Mouse (Mus musculus): Measurements from ENCODE around the gene Shroom3. TPM values are rescaled to one million over a fixed set of nuclear protein-coding genes. Genes with fewer than 3 reads are reported as not detected.
A peak's percentile ranks its signal among the peaks of the same experiment; 100 is the strongest.

Gene Shroom3
- polyA plus RNA-seq, 1 experiment, result 18.6 TPM

- Histone ChIP-seq H3K27ac (ENCODE audit: insufficient read depth, low read depth, low read length) (peak overlapping the region; percentile 62), H3K4me3 (ENCODE audit: insufficient read depth, low read depth, low read length) (peak overlapping the region; percentile 28), H3K27me3 (replicated peaks; ENCODE audit: control insufficient read depth, insufficient read depth, low read length) (no peaks in the 10 kb centered on the region), H3K4me1 (ENCODE audit: control insufficient read depth, insufficient read depth, low read length) (peaks cover 4% of the 10 kb centered on the region; the same call in 1 of the 2 replicates), H3K36me3 (ENCODE audit: control insufficient read depth, insufficient read depth, low read length) (no peaks in the 10 kb centered on the region)
- TF ChIP-seq CTCF (conservative IDR thresholded peaks at IDR 0.05; ENCODE audit: insufficient read depth, insufficient read length, low read depth, low read length), result no peak
- no peak for TF ChIP-seq POLR2A (IDR thresholded peaks at IDR 0.05; ENCODE audit: low read depth, low read length)
- DNase-seq, result peak; percentile 91
- WGBS, result 7% methylated on average over 17 of the region's 17 CpGs
These were observed 241.7 kb downstream of the Shroom3 start for GRCm38 (mm10) chr5:92924851-92925477.

- Histone ChIP-seq H3K36me3 (ENCODE audit: control insufficient read depth, insufficient read depth, low read length) (no peaks in the 10 kb centered on the region), H3K4me1 (ENCODE audit: control insufficient read depth, insufficient read depth, low read length) (peaks cover 11% of the 10 kb centered on the region), H3K27ac (ENCODE audit: insufficient read depth, low read depth, low read length) (peak overlapping the region; percentile 28; the same call in 1 of the 2 replicates), H3K27me3 (replicated peaks; ENCODE audit: control insufficient read depth, insufficient read depth, low read length) (no peaks in the 10 kb centered on the region), H3K4me3 (ENCODE audit: insufficient read depth, low read depth, low read length) (no peak overlapping the region; the same call in 1 of the 2 replicates)
- TF ChIP-seq POLR2A (IDR thresholded peaks at IDR 0.05; ENCODE audit: low read depth, low read length) (no peak), CTCF (conservative IDR thresholded peaks at IDR 0.05; ENCODE audit: insufficient read depth, insufficient read length, low read depth, low read length) (no peak)
- 32% methylated on average over 10 of the region's 10 CpGs for WGBS
- DNase-seq, result peak; percentile 54
These were observed 244.4 kb downstream of the Shroom3 start for GRCm38 (mm10) chr5:92927667-92928066.

- DNase-seq, result peak; percentile 29
- H3K27ac ChIP-seq (ENCODE audit: insufficient read depth, low read depth, low read length), result peak overlapping the region; percentile 13; the same call in 1 of the 2 replicates
- WGBS, result 48% methylated on average over 6 of the region's 6 CpGs
- H3K27me3 ChIP-seq (replicated peaks; ENCODE audit: control insufficient read depth, insufficient read depth, low read length), result no peaks in the 10 kb centered on the region
- no peaks in the 10 kb centered on the region for H3K36me3 ChIP-seq (ENCODE audit: control insufficient read depth, insufficient read depth, low read length)
- no peak overlapping the region for H3K4me3 ChIP-seq (ENCODE audit: insufficient read depth, low read depth, low read length)
- TF ChIP-seq POLR2A (IDR thresholded peaks at IDR 0.05; ENCODE audit: low read depth, low read length), result no peak
- TF ChIP-seq CTCF (conservative IDR thresholded peaks at IDR 0.05; ENCODE audit: insufficient read depth, insufficient read length, low read depth, low read length), result no peak
- peaks cover 11% of the 10 kb centered on the region for H3K4me1 ChIP-seq (ENCODE audit: control insufficient read depth, insufficient read depth, low read length)
These were observed 247.3 kb downstream of the Shroom3 start for GRCm38 (mm10) chr5:92930557-92930956.

- peaks cover 11% of the 10 kb centered on the region for H3K4me1 ChIP-seq (ENCODE audit: control insufficient read depth, insufficient read depth, low read length)
- no peak for DNase-seq
- no peaks in the 10 kb centered on the region for H3K36me3 ChIP-seq (ENCODE audit: control insufficient read depth, insufficient read depth, low read length)
- WGBS, result 44% methylated on average over 16 of the region's 16 CpGs
- H3K27ac ChIP-seq (ENCODE audit: insufficient read depth, low read depth, low read length), result 0 out of 2 replicates have a peak overlapping the region, but pooled peaks have one; percentile 37
- TF ChIP-seq CTCF (conservative IDR thresholded peaks at IDR 0.05; ENCODE audit: insufficient read depth, insufficient read length, low read depth, low read length) (no peak), POLR2A (IDR thresholded peaks at IDR 0.05; ENCODE audit: low read depth, low read length) (no peak)
- H3K4me3 ChIP-seq (ENCODE audit: insufficient read depth, low read depth, low read length), result no peak overlapping the region
- no peaks in the 10 kb centered on the region for H3K27me3 ChIP-seq (replicated peaks; ENCODE audit: control insufficient read depth, insufficient read depth, low read length)
These were observed 248.1 kb downstream of the Shroom3 start for GRCm38 (mm10) chr5:92931298-92931697.

- no peak for DNase-seq
- Histone ChIP-seq H3K27me3 (replicated peaks; ENCODE audit: control insufficient read depth, insufficient read depth, low read length) (no peaks in the 10 kb centered on the region), H3K4me1 (ENCODE audit: control insufficient read depth, insufficient read depth, low read length) (peaks cover 11% of the 10 kb centered on the region), H3K27ac (ENCODE audit: insufficient read depth, low read depth, low read length) (no peak overlapping the region), H3K36me3 (ENCODE audit: control insufficient read depth, insufficient read depth, low read length) (no peaks in the 10 kb centered on the region), H3K4me3 (ENCODE audit: insufficient read depth, low read depth, low read length) (no peak overlapping the region)
- no peak for TF ChIP-seq POLR2A (IDR thresholded peaks at IDR 0.05; ENCODE audit: low read depth, low read length)
- no peak for TF ChIP-seq CTCF (conservative IDR thresholded peaks at IDR 0.05; ENCODE audit: insufficient read depth, insufficient read length, low read depth, low read length)
- WGBS, result 62% methylated on average over 10 of the region's 10 CpGs
These were observed 249.8 kb downstream of the Shroom3 start for GRCm38 (mm10) chr5:92933010-92933409.

- Histone ChIP-seq H3K4me3 (ENCODE audit: insufficient read depth, low read depth, low read length) (peak overlapping the region; percentile 15; the same call in 1 of the 2 replicates), H3K4me1 (ENCODE audit: control insufficient read depth, insufficient read depth, low read length) (peaks cover 11% of the 10 kb centered on the region), H3K27me3 (replicated peaks; ENCODE audit: control insufficient read depth, insufficient read depth, low read length) (no peaks in the 10 kb centered on the region), H3K36me3 (ENCODE audit: control insufficient read depth, insufficient read depth, low read length) (no peaks in the 10 kb centered on the region), H3K27ac (ENCODE audit: insufficient read depth, low read depth, low read length) (no peak overlapping the region)
- DNase-seq, result no peak
- no peak for TF ChIP-seq POLR2A (IDR thresholded peaks at IDR 0.05; ENCODE audit: low read depth, low read length)
- no peak for TF ChIP-seq CTCF (conservative IDR thresholded peaks at IDR 0.05; ENCODE audit: insufficient read depth, insufficient read length, low read depth, low read length)
- WGBS, result 60% methylated on average over 7 of the region's 7 CpGs
These were observed 250.5 kb downstream of the Shroom3 start for GRCm38 (mm10) chr5:92933599-92934217.

- H3K27ac ChIP-seq (ENCODE audit: insufficient read depth, low read depth, low read length), result no peak overlapping the region
- 88% methylated on average over 7 of the region's 7 CpGs for WGBS
- H3K36me3 ChIP-seq (ENCODE audit: control insufficient read depth, insufficient read depth, low read length), result no peaks in the 10 kb centered on the region
- H3K4me1 ChIP-seq (ENCODE audit: control insufficient read depth, insufficient read depth, low read length), result peaks cover 11% of the 10 kb centered on the region
- no peak overlapping the region for H3K4me3 ChIP-seq (ENCODE audit: insufficient read depth, low read depth, low read length)
- no peak for DNase-seq
- H3K27me3 ChIP-seq (replicated peaks; ENCODE audit: control insufficient read depth, insufficient read depth, low read length), result no peaks in the 10 kb centered on the region
- TF ChIP-seq CTCF (conservative IDR thresholded peaks at IDR 0.05; ENCODE audit: insufficient read depth, insufficient read length, low read depth, low read length), result no peak
- TF ChIP-seq POLR2A (IDR thresholded peaks at IDR 0.05; ENCODE audit: low read depth, low read length), result no peak
These were observed 251.2 kb downstream of the Shroom3 start for GRCm38 (mm10) chr5:92934269-92934939.

All from kidney, adult 2 months (tissue).